Mouse (Mus musculus): ENCODE results near the gene Fam83b.

- TF ChIP-seq GATA1 (IDR thresholded peaks at IDR 0.05; ENCODE audit: low read length) = no peak
- no peak for TF ChIP-seq TAL1 (IDR thresholded peaks at IDR 0.05; ENCODE audit: low read length)
Observed at GRCm38 (mm10) chr9:76553758-76554157, 13.2 kb downstream of the Fam83b start.

All from erythroblast, embryonic 14.5 days (primary cell).